In the genomic region with DNA sequence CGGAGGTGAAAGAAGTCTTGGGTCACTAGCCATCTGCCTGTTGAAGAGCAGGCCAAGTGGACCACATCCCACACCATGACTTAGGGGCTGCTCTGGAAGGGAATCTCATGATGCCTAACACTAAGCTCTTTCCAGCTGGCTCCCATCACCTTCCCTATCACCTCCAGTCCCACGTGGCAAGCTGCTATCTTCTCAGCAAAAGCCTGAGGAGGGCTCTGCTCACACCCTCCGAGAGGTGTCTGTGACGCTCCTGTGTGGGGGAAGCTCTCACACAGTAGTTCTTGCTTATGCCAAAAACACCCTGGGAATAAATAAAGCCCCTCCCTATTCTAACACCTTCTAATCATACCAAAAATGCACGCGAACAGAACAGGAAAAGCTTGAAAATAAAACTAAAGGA, we compare ENCODE assay signal across 20 mouse cellular contexts. TPM values are rescaled to one million over a fixed set of nuclear protein-coding genes. Genes with fewer than 3 reads are reported as not detected.
DNase-seq lines count a peak whose midpoint lies in the region; ATAC-seq lines count a peak whose summit lies in the region.
"Had no signal": no experiment of that assay in that cellular context is flagged by ENCODE, and none has a peak within 500 bp of the region (broad histone marks: within the 10 kb centered on the region; RNA-seq: fewer than 3 reads in every experiment).

No protein-coding gene starts in this region.

- 76% methylated on average over 6 of the region's 6 CpGs for WGBS in forebrain, embryonic 13.5 days
- 78% methylated on average over 6 of the region's 6 CpGs for WGBS in forebrain, embryonic 10.5 days
- 30% methylated on average over 6 of the region's 6 CpGs for WGBS in heart, embryonic 10.5 days

- no peak for DNase-seq in forebrain, embryonic 10.5 days (ENCODE audit: extremely low spot score, low spot score)
- peak; percentile 12 to 20 for DNase-seq in heart, adult 9 months (ENCODE audit: low spot score in 2 of 2)
- DNase-seq in heart, embryonic 10.5 days (ENCODE audit: low spot score): no peak
- DNase-seq in right cerebral cortex, adult 18-20 months: peak; percentile 23
- DNase-seq in right cerebral cortex, postnatal 36 days (ENCODE audit: low spot score in 2 of 2): no peak
- no peak for DNase-seq in thymus, postnatal 0 days (ENCODE audit: low spot score)
- DNase-seq in cerebellum, adult 9-11 months: no peak
- DNase-seq: gastrocnemius, postnatal 36 days; kidney, adult 18-20 months; lung, postnatal 14 days; right cerebral cortex, postnatal 14 days; spleen, adult 18-20 months; thymus, postnatal 14 days had no signal

- no peak overlapping the region for H3K9ac ChIP-seq in forebrain, embryonic 13.5 days
- H3K9ac ChIP-seq: hindbrain, embryonic 14.5 days; midbrain, embryonic 12.5 days; neural tube, embryonic 15.5 days had no signal

- no peaks in the 10 kb centered on the region for H3K9me3 ChIP-seq in forebrain, embryonic 13.5 days (replicated peaks)
- H3K9me3 ChIP-seq in forebrain, embryonic 10.5 days: no peaks in the 10 kb centered on the region
- H3K9me3 ChIP-seq in heart, embryonic 10.5 days: no peaks in the 10 kb centered on the region
- H3K9me3 ChIP-seq: midbrain, embryonic 12.5 days; neural tube, embryonic 15.5 days had no signal

- ATAC-seq in forebrain, embryonic 13.5 days: 0 out of 2 replicates have a peak, but pooled peaks have one; percentile 24
- ATAC-seq: inflammation-experienced regulatory T-cells, adult 6 months had no signal

- no peaks in the 10 kb centered on the region; the same call in 1 of the 2 replicates for H3K4me1 ChIP-seq in forebrain, embryonic 13.5 days
- peaks cover 20% of the 10 kb centered on the region; the same call in 1 of the 2 replicates for H3K4me1 ChIP-seq in forebrain, embryonic 10.5 days
- H3K4me1 ChIP-seq in heart, embryonic 10.5 days: peaks cover 9% of the 10 kb centered on the region; the same call in 1 of the 2 replicates
- H3K4me1 ChIP-seq: midbrain, embryonic 12.5 days; neural tube, embryonic 15.5 days had no signal

- H3K27me3 ChIP-seq in forebrain, embryonic 13.5 days: no peaks in the 10 kb centered on the region
- peaks cover 65% of the 10 kb centered on the region for H3K27me3 ChIP-seq in forebrain, embryonic 10.5 days (ENCODE audit: poor library complexity, severe bottlenecking)
- no peaks in the 10 kb centered on the region for H3K27me3 ChIP-seq in heart, embryonic 10.5 days (ENCODE audit: insufficient read depth, poor library complexity, severe bottlenecking)
- H3K27me3 ChIP-seq: neural tube, embryonic 15.5 days had no signal

- H3K4me2 ChIP-seq in forebrain, embryonic 13.5 days: no peak overlapping the region
- H3K4me2 ChIP-seq: hindbrain, embryonic 14.5 days; midbrain, embryonic 12.5 days; neural tube, embryonic 15.5 days had no signal

- H3K27ac ChIP-seq in forebrain, embryonic 13.5 days: no peak overlapping the region
- no peak overlapping the region for H3K27ac ChIP-seq in forebrain, embryonic 10.5 days
- no peak overlapping the region for H3K27ac ChIP-seq in heart, embryonic 10.5 days
- H3K27ac ChIP-seq: embryonic facial prominence, embryonic 10.5 days; hindbrain, embryonic 14.5 days; left cerebral cortex, adult 2 months; midbrain, embryonic 12.5 days; neural tube, embryonic 15.5 days had no signal

- no peaks in the 10 kb centered on the region for H3K36me3 ChIP-seq in forebrain, embryonic 13.5 days (ENCODE audit: poor library complexity, severe bottlenecking)
- no peaks in the 10 kb centered on the region for H3K36me3 ChIP-seq in forebrain, embryonic 10.5 days (replicated peaks)
- no peaks in the 10 kb centered on the region for H3K36me3 ChIP-seq in heart, embryonic 10.5 days
- H3K36me3 ChIP-seq: embryonic facial prominence, embryonic 10.5 days; midbrain, embryonic 12.5 days; neural tube, embryonic 15.5 days had no signal

- H3K4me3 ChIP-seq in forebrain, embryonic 13.5 days: no peak overlapping the region
- no peak overlapping the region for H3K4me3 ChIP-seq in forebrain, embryonic 10.5 days
- H3K4me3 ChIP-seq in heart, embryonic 10.5 days: no peak overlapping the region
- H3K4me3 ChIP-seq: embryonic facial prominence, embryonic 10.5 days; left cerebral cortex, adult 2 months; midbrain, embryonic 12.5 days; neural tube, embryonic 15.5 days had no signal

RNA-seq across cellular contexts. Expression of a gene that starts 26.2 kb away (rescaled TPM):
- polyA plus RNA-seq in forebrain, embryonic 13.5 days (2015; fragmentation: Nextera tagmentation; extraction: Ambion mirVana): 9.4 and 10.8 TPM in 2 replicates
- 27.3 and 27.9 TPM in 2 replicates for polyA plus RNA-seq in forebrain, embryonic 10.5 days (2016; fragmentation: Nextera tagmentation; extraction: Ambion mirVana)
- 65.1 and 67.2 TPM in 2 replicates for polyA plus RNA-seq in heart, embryonic 10.5 days (2016; fragmentation: Nextera tagmentation; extraction: Ambion mirVana)
- 12.3 and 17.1 TPM in 2 replicates for polyA plus RNA-seq in thymus, postnatal 0 days (2015; fragmentation: Nextera tagmentation; extraction: Ambion mirVana)

Comparison
In these comparisons a context has a peak if more than half of its experiments do, and no peak if none do; other contexts are left out.
1. DNase-seq: peak in heart, adult 9 months (2 of 2) and right cerebral cortex, adult 18-20 months (single experiment); none in forebrain, embryonic 10.5 days (single experiment), heart, embryonic 10.5 days (single experiment), right cerebral cortex, postnatal 36 days (0 of 2), thymus, postnatal 0 days (single experiment) and cerebellum, adult 9-11 months (single experiment).